Mouse (Mus musculus) adrenal gland, postnatal 36 days (tissue): ENCODE data around the gene Nutm1. TPM values are rescaled to one million over a fixed set of nuclear protein-coding genes. Genes with fewer than 3 reads are reported as not detected.
A peak's percentile ranks its signal among the peaks of the same experiment; 100 is the strongest.
"Not testable (repeated sequence)": the region's sequence is repeated elsewhere in the genome, so short reads cannot be mapped to it uniquely, and the experiment has no call there.

Experiments used
- DNase-seq, 2 experiments: peaks; one replicate each; pipeline ENCODE4 v3.0.0; 2021; ENCODE audit warnings: mixed read lengths in 1 of 2
- long read RNA-seq, 2 experiments: library from polyadenylated mRNA; stranded (forward); transcript quantifications; one replicate each; pipeline ENCODE4 v2.0.0; 2021; ENCODE audit warnings: borderline sequencing depth in 2 of 2
- total RNA-seq, 2 experiments: library from RNA; stranded (reverse); gene quantifications; 2 replicates each; pipeline ENCODE4 v1.2.3; 2021

The Nutm1 gene
- total RNA-seq, result not detected
- long read RNA-seq, experiment 1, result 0 reads
- long read RNA-seq, experiment 2, result 0 reads

GRCm38 (mm10) chr2:112259241-112259962 lies at the start of gene Nutm1:
Nutm1 (minus strand) TSS chr2:112259291.
- DNase-seq, result peak; percentile 8 to 28

GRCm38 (mm10) chr2:112308671-112309070 lies 49.6 kb upstream of the Nutm1 start:
- no peak for DNase-seq

- DNase-seq, result no peak
These were observed 39.1 kb upstream of the Nutm1 start for GRCm38 (mm10) chr2:112298221-112298620.

GRCm38 (mm10) chr2:112296211-112296610 lies 37.1 kb upstream of the Nutm1 start:
- DNase-seq, result no peak

GRCm38 (mm10) chr2:112292823-112293222 lies 33.7 kb upstream of the Nutm1 start:
- no peak for DNase-seq

GRCm38 (mm10) chr2:112289507-112289906 lies 30.4 kb upstream of the Nutm1 start:
- no peak for DNase-seq

GRCm38 (mm10) chr2:112287059-112287458 lies 28.0 kb upstream of the Nutm1 start:
- no peak for DNase-seq

- DNase-seq, result not testable (repeated sequence)
These were observed 27.0 kb upstream of the Nutm1 start for GRCm38 (mm10) chr2:112286062-112286461.

GRCm38 (mm10) chr2:112285031-112285390 lies 25.9 kb upstream of the Nutm1 start:
- DNase-seq, result no peak

GRCm38 (mm10) chr2:112284363-112285030 lies 25.4 kb upstream of the Nutm1 start:
- peak; percentile 74 to 76 for DNase-seq

- DNase-seq, result no peak
These were observed 23.8 kb upstream of the Nutm1 start for GRCm38 (mm10) chr2:112282846-112283245.

- DNase-seq, result no peak
These were observed 17.8 kb upstream of the Nutm1 start for GRCm38 (mm10) chr2:112276870-112277269.

GRCm38 (mm10) chr2:112273474-112273873 lies 14.4 kb upstream of the Nutm1 start:
- DNase-seq, result no peak

GRCm38 (mm10) chr2:112272909-112273308 lies 13.8 kb upstream of the Nutm1 start:
- DNase-seq, result no peak

- DNase-seq, result no peak
These were observed 10.9 kb upstream of the Nutm1 start for GRCm38 (mm10) chr2:112270011-112270410.

- DNase-seq, result no peak
These were observed 8.6 kb upstream of the Nutm1 start for GRCm38 (mm10) chr2:112267547-112268269.

- DNase-seq, result peak; percentile 15 to 16
These were observed 7.7 kb upstream of the Nutm1 start for GRCm38 (mm10) chr2:112266780-112267179.

GRCm38 (mm10) chr2:112266242-112266592 lies 7.1 kb upstream of the Nutm1 start, which contains the start of gene Gm21985:
Gm21985 (plus strand) TSS chr2:112266314.
- DNase-seq, result peak; percentile 68 to 80

GRCm38 (mm10) chr2:112265448-112266241 lies 6.6 kb upstream of the Nutm1 start, which contains the start of gene Slc12a6:
Slc12a6 (plus strand) TSS chr2:112265825.
- peak; percentile 96 to 97 for DNase-seq

- no peak for DNase-seq
These were observed 5.3 kb upstream of the Nutm1 start for GRCm38 (mm10) chr2:112264364-112264763.

- DNase-seq, result no peak
These were observed 3.7 kb upstream of the Nutm1 start for GRCm38 (mm10) chr2:112262779-112263295.
